Mouse (Mus musculus) thymus, adult 2 months (tissue): ENCODE measurements around the gene Sigirr. TPM values are rescaled to one million over a fixed set of nuclear protein-coding genes. Genes with fewer than 3 reads are reported as not detected.
A peak's percentile ranks its signal among the peaks of the same experiment; 100 is the strongest.

Experiments
- DNase-seq: peaks from one replicate; pipeline ENCODE4 v3.0.0; 2021
- H3K27ac ChIP-seq: fragments of 200-500 bp; 2 replicates; pipeline ENCODE4 v1.5.1; 2012; ENCODE audit warnings: low read length, control low read depth; ENCODE audit not compliant: control insufficient read depth, insufficient read depth
- H3K27me3 ChIP-seq: fragments of 200-500 bp; 2 replicates; pipeline ENCODE4 v1.6.1; 2012; ENCODE audit warnings: mild to moderate bottlenecking, low read length, moderate library complexity, mixed read lengths; ENCODE audit not compliant: control insufficient read depth, insufficient read depth
- H3K36me3 ChIP-seq: fragments of 200-500 bp; 2 replicates; pipeline ENCODE4 v1.6.1; 2012; ENCODE audit warnings: mild to moderate bottlenecking, low read length, moderate library complexity; ENCODE audit not compliant: control insufficient read depth, insufficient read depth
- H3K4me1 ChIP-seq: fragments of 200-500 bp; replicated peaks from 2 replicates; pipeline ENCODE4 v1.6.1; 2012; ENCODE audit warnings: low read length; ENCODE audit not compliant: control insufficient read depth, insufficient read depth
- H3K4me3 ChIP-seq: fragments of 200-500 bp; 2 replicates; pipeline ENCODE4 v1.5.1; 2012; ENCODE audit warnings: mild to moderate bottlenecking, low read length, control low read depth, moderate library complexity; ENCODE audit not compliant: control insufficient read depth, insufficient read depth
- CTCF ChIP-seq: fragments of 200-500 bp; IDR thresholded peaks from 2 replicates; pipeline ENCODE4 v1.5.1; 2012; ENCODE audit warnings: mild to moderate bottlenecking, control low read depth, low read length, moderate library complexity, borderline replicate concordance; ENCODE audit not compliant: control insufficient read depth, poor library complexity, insufficient read depth; ENCODE audit errors: extremely low read depth
- POLR2A ChIP-seq: fragments of 200-500 bp; IDR thresholded peaks from 2 replicates; pipeline ENCODE4 v1.6.1; 2012; ENCODE audit warnings: mild to moderate bottlenecking, low read length, control low read depth, moderate library complexity; ENCODE audit not compliant: control insufficient read depth, poor library complexity, insufficient read depth; ENCODE audit errors: extremely low read depth
- WGBS: fragments of 180-500 bp; shearing (Covaris S2); methylation state at CpG from one replicate; pipeline ENCODE4 v1.1.7; 2018; 5-methylcytosine and 5-hydroxymethylcytosine counted together
- polyA plus RNA-seq: library from polyadenylated mRNA; depleted of rRNA; stranded (reverse); fragments of >200 nt; gene quantifications from 2 replicates; pipeline ENCODE4 v1.2.3, GENCODE M21; 2012

Gene Sigirr
- polyA plus RNA-seq, 1 experiment = 67.3 TPM

DNA sequence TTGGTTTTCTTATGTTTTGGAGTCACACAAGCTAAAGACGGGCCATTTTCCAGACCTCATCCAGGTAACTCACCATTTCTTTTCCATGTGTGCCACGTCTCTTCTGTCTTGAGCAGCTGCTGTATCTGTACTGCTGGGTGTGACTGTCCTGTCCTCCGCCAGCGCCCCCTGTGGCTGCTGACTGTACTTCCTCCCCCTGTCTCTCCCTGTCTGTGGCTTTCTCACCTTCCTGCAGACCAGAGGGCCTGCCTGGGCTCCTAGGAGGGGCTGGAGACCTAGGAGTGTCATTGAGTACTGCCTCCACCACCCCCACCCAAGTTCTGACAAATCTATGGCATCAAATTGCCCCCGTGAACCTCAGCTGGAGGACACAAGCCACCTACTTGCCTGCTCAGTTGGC, 42.7 kb upstream of the Sigirr start:
- no peaks in the 10 kb centered on the region for H3K4me1 ChIP-seq
- H3K27me3 ChIP-seq = no peaks in the 10 kb centered on the region
- H3K4me3 ChIP-seq = no peak overlapping the region
- H3K27ac ChIP-seq = no peak overlapping the region
- WGBS = 47% methylated on average over 5 of the region's 5 CpGs
- DNase-seq = peak; percentile 67
- no peaks in the 10 kb centered on the region for H3K36me3 ChIP-seq
- TF ChIP-seq CTCF = peak; percentile 72; the same call in 1 of the 2 replicates
- no peak for TF ChIP-seq POLR2A

- TF ChIP-seq POLR2A = no peak
- TF ChIP-seq CTCF = no peak
- H3K36me3 ChIP-seq = no peaks in the 10 kb centered on the region
- no peaks in the 10 kb centered on the region for H3K4me1 ChIP-seq
- DNase-seq = no peak
- H3K27me3 ChIP-seq = no peaks in the 10 kb centered on the region
- WGBS = 91% methylated on average over 4 of the region's 4 CpGs
- no peak overlapping the region for H3K27ac ChIP-seq
- H3K4me3 ChIP-seq = no peak overlapping the region
Observed at GRCm38 (mm10) chr7:141141326-141141725, 41.0 kb upstream of the Sigirr start.

DNA sequence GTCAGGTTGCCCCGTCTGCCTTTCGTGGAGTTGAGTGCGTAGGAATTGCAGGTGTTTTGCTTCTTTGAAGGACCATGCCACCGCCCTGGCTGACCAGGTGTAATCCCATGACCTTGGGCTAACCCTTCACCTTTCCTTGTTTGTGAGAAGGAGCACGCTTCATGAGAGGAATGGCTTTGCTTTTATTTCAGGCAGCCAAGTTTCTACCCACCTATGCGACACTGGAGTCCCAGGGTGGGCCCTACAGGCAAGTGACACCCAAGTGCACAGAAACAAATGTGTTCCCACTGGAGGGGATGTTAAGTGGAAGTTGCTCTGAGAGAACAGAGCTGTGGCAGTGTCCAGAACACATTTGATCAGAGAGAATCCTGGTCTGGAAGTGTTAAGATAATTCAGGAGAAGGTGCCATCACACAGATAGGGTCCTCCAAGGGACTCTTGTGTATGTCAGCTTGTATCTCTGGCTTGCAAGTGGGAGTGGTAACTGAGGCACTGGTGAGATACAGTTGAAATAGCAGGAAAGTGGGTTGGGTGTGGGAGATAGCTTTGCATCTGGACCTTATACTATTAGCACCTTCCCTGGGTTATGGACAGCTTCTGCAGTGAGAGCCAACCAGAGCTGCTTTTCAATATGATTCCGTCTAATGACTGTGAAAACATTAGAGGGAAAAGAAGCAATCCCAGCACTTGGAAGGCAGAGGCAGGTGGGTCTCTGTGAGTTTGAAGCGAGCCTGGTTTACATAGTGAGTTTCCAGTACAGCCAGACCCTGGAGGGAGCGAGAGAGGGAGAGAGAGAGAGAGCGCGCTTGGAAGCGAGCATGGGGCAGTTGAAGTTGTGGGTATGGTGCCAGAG, 31.8 kb upstream of the Sigirr start:
- Histone ChIP-seq H3K27me3 (no peaks in the 10 kb centered on the region), H3K4me3 (peak overlapping the region; percentile 97), H3K4me1 (peaks cover 8% of the 10 kb centered on the region), H3K27ac (no peak overlapping the region), H3K36me3 (peaks cover 4% of the 10 kb centered on the region; the same call in 1 of the 2 replicates)
- TF ChIP-seq POLR2A (no peak), CTCF (no peak)
- DNase-seq = no peak
- 73% methylated on average over 12 of the region's 12 CpGs for WGBS

DNA sequence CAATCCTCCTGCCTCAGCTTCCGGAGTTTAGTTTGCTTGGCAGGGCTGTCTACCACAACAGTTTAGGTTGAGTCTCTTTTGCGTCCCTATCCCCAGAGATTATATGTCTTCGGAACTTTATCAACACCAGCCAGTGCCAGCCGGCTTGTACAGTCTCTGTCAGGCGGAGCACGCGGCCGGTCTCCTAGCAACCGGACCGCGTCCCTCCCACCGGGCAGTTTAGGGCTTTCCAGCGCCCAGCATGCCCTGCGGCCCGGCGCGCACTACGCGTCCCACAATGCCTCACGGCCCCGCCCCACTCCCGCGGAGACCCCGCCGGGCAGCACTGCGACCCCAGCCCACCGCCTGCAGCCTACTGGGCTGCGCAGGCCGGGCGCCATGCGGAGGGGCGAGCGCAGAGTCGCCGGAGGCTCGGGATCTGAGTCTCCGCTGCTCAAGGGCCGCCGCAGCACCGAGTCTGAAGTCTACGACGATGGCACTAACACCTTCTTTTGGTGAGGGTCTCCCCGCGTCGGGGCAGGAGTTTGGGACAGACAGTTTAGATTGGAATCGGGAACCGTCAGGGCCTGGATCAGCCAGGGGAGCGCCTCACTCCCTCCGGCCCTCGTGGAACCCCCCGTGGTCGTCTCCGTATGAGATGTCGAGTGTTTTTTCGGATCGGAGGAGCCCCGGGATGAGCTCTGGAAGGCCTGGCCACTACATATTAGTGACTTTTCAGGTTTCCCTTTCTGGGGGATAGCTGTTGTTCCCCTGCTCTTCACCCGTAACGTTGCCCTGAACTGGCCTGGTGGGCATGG, 30.9 kb upstream of the Sigirr start:
- WGBS = under 1% methylated on average over 59 of the region's 59 CpGs
- peak overlapping the region; percentile 97 for H3K4me3 ChIP-seq
- H3K27me3 ChIP-seq = no peaks in the 10 kb centered on the region
- peaks cover 4% of the 10 kb centered on the region; the same call in 1 of the 2 replicates for H3K36me3 ChIP-seq
- DNase-seq = peak; percentile 89
- TF ChIP-seq CTCF (no peak; the same call in 1 of the 2 replicates), POLR2A (0 out of 2 replicates have a peak, but pooled peaks have one; percentile 12)
- no peak overlapping the region for H3K27ac ChIP-seq
- H3K4me1 ChIP-seq = peaks cover 8% of the 10 kb centered on the region

GRCm38 (mm10) chr7:141123517-141123856, 23.1 kb upstream of the Sigirr start:
- Histone ChIP-seq H3K4me3 (peak overlapping the region; percentile 61), H3K36me3 (no peaks in the 10 kb centered on the region), H3K27ac (no peak overlapping the region), H3K27me3 (no peaks in the 10 kb centered on the region), H3K4me1 (peaks cover 9% of the 10 kb centered on the region)
- no peak for DNase-seq
- WGBS = 5% methylated on average over 15 of the region's 15 CpGs
- TF ChIP-seq CTCF = no peak
- TF ChIP-seq POLR2A = no peak

DNA sequence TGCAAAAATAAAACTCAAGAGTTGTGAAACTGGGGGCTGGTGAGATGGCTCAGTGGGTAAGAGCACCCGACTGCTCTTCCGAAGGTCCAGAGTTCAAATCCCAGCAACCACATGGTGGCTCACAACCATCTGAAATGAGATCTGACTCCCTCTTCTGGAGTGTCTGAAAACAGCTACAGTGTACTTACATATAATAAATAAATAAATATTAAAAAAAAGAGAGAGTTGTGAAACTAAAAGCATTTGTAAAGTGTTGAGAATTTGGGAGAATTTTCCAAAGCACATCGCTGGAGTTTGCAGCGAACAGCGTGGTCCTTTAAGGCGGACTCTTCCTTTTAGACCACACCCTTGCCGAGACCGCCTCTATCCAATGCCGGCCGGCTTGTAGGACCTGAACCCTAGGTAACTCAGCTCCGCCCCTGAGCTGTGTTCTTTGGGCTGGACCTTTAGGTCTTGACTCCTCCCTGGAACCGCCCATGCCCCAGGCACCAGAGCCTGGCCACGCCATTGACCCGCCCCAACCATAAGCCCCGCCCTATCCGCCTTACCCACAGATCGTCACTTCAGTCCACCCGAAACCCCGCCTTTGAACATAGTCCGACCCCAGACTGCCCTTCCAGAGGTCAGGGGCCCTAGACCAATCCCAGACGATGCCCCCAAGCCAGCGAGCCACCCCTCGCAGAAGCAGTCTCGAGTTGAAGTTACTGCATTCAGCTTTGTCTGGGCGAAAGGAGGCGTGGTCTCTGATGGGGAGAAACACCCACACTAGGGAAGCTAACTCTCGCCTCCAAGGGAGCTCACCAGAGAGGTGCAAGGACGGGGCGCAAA, 22.5 kb upstream of the Sigirr start:
- H3K27me3 ChIP-seq = no peaks in the 10 kb centered on the region
- peaks cover 9% of the 10 kb centered on the region for H3K4me1 ChIP-seq
- H3K4me3 ChIP-seq = peak overlapping the region; percentile 61
- DNase-seq = peak; percentile 89
- no peak overlapping the region for H3K27ac ChIP-seq
- 3% methylated on average over 29 of the region's 29 CpGs for WGBS
- H3K36me3 ChIP-seq = no peaks in the 10 kb centered on the region
- peak; percentile 34; the same call in 1 of the 2 replicates for TF ChIP-seq POLR2A
- 0 out of 2 replicates have a peak, but pooled peaks have one; percentile 16 for TF ChIP-seq CTCF
